Mouse (Mus musculus) spleen, adult 2 months (tissue): ENCODE measurements around the gene BC067074. TPM values are rescaled to one million over a fixed set of nuclear protein-coding genes. Genes with fewer than 3 reads are reported as not detected.
"Not testable (repeated sequence)": the region's sequence is repeated elsewhere in the genome, so short reads cannot be mapped to it uniquely, and the experiment has no call there.

Experiments
- DNase-seq, 2 experiments: peaks; one replicate each; pipeline versions ENCODE4 v3.0.0 to v3.0.0-alpha.2; 2012 to 2021; ENCODE audit warnings: low spot score in 2 of 2, low read depth in 1 of 2
- H3K27ac ChIP-seq: fragments of 200-500 bp; 2 replicates; pipeline ENCODE4 v1.5.1; 2012; ENCODE audit warnings: low read length, inconsistent platforms; ENCODE audit not compliant: insufficient read depth
- H3K27me3 ChIP-seq: fragments of 200-500 bp; 2 replicates; pipeline ENCODE4 v1.6.1; 2012; ENCODE audit warnings: mild to moderate bottlenecking, moderate library complexity, low read length, inconsistent platforms; ENCODE audit not compliant: control insufficient read depth, insufficient read depth
- H3K36me3 ChIP-seq: fragments of 200-500 bp; 2 replicates; pipeline ENCODE4 v1.6.1; 2012; ENCODE audit warnings: mild to moderate bottlenecking, low read length, inconsistent platforms; ENCODE audit not compliant: control insufficient read depth, insufficient read depth
- H3K4me1 ChIP-seq: fragments of 200-500 bp; 2 replicates; pipeline ENCODE4 v1.6.1; 2011; ENCODE audit warnings: inconsistent platforms; ENCODE audit not compliant: control insufficient read depth, insufficient read depth, insufficient read length
- H3K4me3 ChIP-seq: fragments of 200-500 bp; 2 replicates; pipeline ENCODE4 v1.5.1; 2011; ENCODE audit warnings: mild to moderate bottlenecking, inconsistent platforms; ENCODE audit not compliant: insufficient read depth, insufficient read length; ENCODE audit errors: extremely low read depth
- CTCF ChIP-seq: fragments of 200-500 bp; IDR thresholded peaks from 2 replicates; pipeline ENCODE4 v1.5.1; 2011; ENCODE audit warnings: mild to moderate bottlenecking, inconsistent platforms; ENCODE audit not compliant: insufficient read depth, insufficient read length, insufficient replicate concordance; ENCODE audit errors: extremely low read depth
- POLR2A ChIP-seq: fragments of 200-500 bp; IDR thresholded peaks from 2 replicates; pipeline ENCODE4 v1.6.1; 2011; ENCODE audit warnings: low read depth, low read length, inconsistent platforms
- WGBS: fragments of 180-500 bp; shearing (Covaris S2); methylation state at CpG from one replicate; pipeline ENCODE4 v1.1.7; 2018; 5-methylcytosine and 5-hydroxymethylcytosine counted together
- polyA plus RNA-seq: library from polyadenylated mRNA; depleted of rRNA; stranded (reverse); fragments of >200 nt; gene quantifications from 2 replicates; pipeline ENCODE4 v1.2.3, GENCODE M21; 2012; rRNA removed

Gene BC067074
- polyA plus RNA-seq: 0.08 and 0.12 TPM in 2 replicates

DNA sequence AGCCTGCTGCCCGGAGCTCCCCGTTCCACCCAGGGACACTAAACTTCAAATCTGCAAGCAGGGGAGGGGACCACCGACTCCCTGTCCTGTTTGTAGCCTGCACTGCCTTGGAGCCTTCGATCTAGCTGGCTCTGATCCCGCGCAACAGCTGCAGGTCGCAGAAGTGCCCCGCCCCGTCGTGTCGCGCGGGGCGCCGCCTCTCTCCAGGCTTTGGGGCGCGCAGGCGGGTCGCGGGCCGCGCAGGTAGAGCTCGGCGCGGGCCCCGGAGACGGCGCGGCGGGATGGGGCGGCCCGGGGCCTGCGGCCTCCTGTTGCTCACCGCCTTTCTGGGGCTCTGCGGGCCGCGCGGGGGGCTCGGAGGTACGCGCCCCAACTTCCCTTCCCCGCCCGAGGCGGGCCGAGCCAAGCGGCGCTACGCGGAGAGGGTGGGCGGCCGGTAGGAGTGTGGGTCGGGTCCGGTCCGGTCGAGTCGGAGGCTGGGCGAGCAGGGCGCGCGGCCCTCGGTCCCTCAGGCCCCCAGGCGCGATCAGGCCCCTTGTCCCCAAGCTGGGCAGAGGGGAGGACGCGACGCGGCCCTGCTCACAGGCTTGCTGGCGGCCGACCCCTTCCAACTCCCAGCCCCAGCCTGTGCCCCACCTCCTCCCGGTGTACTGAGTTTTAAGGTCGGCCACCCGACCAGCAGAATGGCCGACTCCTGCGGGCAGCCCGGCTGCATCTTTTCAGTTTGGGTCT lies at the start of gene BC067074:
BC067074 (plus strand) TSS at position 185 of the 732 bp plus-strand sequence.
- Histone ChIP-seq H3K27me3 (0 out of 2 replicates have a peak, but pooled peaks cover 3% of the 10 kb centered on the region), H3K4me1 (no peaks in the 10 kb centered on the region; the same call in 1 of the 2 replicates), H3K36me3 (no peaks in the 10 kb centered on the region), H3K27ac (no peak within 1 kb of the TSS), H3K4me3 (0 out of 2 replicates have a peak within 1 kb of the TSS, but pooled peaks have one; percentile 0)
- DNase-seq: no peak
- TF ChIP-seq CTCF (no peak), POLR2A (no peak)
- 5% methylated on average over 72 of the region's 75 CpGs for WGBS

DNA sequence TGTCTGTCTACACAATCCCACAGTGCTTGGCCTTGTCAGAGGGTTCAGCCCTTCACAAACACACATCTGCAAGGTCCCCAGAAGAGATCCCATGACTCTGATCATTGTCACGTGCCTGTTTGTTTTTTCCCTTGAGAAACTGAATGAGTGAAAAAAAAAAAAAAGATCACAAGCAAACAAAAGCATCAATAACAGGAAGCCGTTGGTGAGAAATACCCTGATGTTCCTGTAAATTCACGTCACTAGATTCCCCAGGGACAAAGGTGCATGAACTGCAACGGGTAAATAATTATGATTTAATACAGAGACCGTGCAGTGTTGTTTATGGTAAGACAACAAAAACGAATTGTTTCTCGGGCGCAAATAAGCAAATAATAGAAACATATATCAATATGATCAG lies 47.9 kb upstream of the BC067074 start:
- Histone ChIP-seq H3K36me3 (no peaks in the 10 kb centered on the region), H3K27ac (no peak overlapping the region), H3K27me3 (no peaks in the 10 kb centered on the region), H3K4me1 (no peaks in the 10 kb centered on the region; the same call in 1 of the 2 replicates), H3K4me3 (no peak overlapping the region)
- TF ChIP-seq CTCF (no peak), POLR2A (no peak)
- WGBS: 77% methylated on average over 8 of the region's 8 CpGs
- DNase-seq: no peak

DNA sequence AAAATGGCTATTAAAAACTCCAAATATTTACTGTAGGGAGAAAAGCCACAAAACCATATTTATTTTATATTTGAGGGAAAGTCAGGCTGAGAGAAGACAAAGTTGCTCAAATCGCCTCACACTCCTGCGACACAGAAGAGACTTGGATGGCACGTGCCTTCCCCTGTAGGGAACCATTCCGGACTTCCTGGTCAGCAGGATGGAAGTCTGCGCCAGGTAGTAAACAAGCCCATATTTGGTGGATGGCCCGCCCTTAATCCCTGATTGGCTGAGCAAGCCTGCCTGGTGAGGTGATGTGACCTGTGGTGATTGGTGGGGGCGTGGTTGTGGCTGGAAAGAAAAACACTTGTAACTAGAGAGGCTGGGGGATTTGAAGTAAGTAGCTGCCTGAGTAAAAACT lies 40.4 kb upstream of the BC067074 start:
- H3K4me3 ChIP-seq, H3K27ac ChIP-seq, H3K4me1 ChIP-seq, H3K36me3 ChIP-seq, H3K27me3 ChIP-seq, DNase-seq: not testable (repeated sequence)
- WGBS: 91% methylated on average over 7 of the region's 7 CpGs

DNA sequence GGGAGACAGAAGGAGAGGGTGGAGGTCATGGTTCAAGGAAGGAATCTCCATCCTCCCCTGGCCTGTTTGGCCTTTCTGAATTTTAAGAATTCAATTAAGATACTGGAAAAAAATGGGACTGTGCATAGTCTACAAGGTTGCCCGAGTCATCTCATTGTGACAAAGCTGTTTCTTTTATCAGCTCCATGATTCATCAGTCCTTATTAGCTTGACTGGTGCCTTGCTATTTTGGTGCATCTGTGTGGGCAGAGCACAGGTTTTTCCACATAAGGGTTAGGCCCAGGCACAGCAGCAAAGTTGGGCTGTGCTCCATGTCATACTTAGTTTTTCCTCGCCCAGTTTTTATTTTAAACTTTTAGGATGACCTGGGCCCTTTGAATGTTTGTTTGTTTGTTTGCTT lies 36.2 kb upstream of the BC067074 start:
- Histone ChIP-seq H3K4me1 (no peaks in the 10 kb centered on the region), H3K4me3 (no peak overlapping the region), H3K27ac (no peak overlapping the region), H3K27me3 (no peaks in the 10 kb centered on the region), H3K36me3 (no peaks in the 10 kb centered on the region)
- WGBS: 76% methylated on average over 2 of the region's 2 CpGs
- no peak for DNase-seq
- TF ChIP-seq POLR2A (no peak), CTCF (no peak)

DNA sequence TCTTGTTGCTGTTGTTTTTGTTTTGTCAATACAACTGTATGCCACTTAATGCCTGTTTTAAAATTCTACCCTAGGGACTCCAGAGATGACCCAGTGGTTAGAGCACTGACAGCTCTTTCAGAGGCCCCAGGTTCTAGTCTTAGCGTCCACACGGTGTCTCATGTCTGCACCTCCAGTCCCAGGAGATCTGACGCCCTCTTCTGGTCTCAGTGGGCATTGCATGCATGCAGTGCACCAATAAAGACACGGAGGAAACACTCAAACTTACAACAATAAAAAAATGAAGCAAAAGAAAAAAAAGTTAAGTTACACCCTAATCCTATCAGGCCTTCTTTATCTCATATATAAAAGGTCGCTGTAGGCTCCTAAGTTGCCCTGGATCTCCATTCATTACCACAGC lies 35.8 kb upstream of the BC067074 start:
- WGBS: 73% methylated on average over 5 of the region's 5 CpGs
- no peaks in the 10 kb centered on the region for H3K36me3 ChIP-seq
- DNase-seq: no peak

DNA sequence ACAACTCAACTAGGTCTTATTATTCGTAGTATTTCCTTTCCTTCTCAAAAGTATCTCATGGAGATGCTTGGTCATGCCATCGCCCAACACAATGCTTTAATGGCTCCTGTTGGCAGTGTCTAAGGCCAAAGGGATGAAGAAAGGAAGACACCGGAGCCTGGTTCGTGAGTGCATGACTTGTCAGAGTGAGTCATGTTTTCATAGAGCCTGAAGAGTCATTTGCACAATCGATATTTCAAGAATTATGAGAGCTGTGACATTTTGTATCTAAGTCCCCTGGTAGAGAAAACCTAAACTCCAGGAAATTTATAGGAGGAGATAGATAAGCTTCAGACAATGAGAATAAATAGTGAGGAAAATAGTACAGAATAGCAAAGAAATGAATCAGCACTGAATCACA lies 33.7 kb upstream of the BC067074 start:
- H3K27ac ChIP-seq: no peak overlapping the region
- H3K27me3 ChIP-seq: no peaks in the 10 kb centered on the region
- 88% methylated on average over 5 of the region's 5 CpGs for WGBS
- no peaks in the 10 kb centered on the region for H3K4me1 ChIP-seq
- H3K4me3 ChIP-seq: no peak overlapping the region
- no peaks in the 10 kb centered on the region for H3K36me3 ChIP-seq
- DNase-seq: no peak
- no peak for TF ChIP-seq POLR2A

More for the DNA sequence above, 35.8 kb upstream of the BC067074 start:
- Histone ChIP-seq H3K4me3 (no peak overlapping the region), H3K4me1 (no peaks in the 10 kb centered on the region), H3K27me3 (no peaks in the 10 kb centered on the region), H3K27ac (no peak overlapping the region)
- TF ChIP-seq CTCF (no peak), POLR2A (no peak)

DNA sequence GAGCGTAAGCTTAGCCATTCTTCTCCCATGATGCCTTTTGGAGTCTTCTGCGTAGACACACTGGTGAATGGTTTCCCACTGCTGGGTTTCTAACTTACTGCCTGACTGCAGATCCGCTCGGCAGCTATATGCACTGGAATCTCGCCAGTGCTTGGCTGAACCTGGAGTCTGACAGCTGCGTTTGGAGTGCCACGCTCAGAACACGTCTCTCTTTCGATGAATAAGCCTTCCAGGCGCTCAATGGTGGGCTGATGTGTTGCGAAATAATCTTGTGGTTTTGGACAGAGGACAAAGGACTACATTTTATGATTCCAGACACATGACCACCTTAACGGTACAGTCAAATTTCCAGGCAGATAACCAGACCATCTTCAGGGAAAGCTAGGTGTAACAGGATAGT lies 30.1 kb upstream of the BC067074 start:
- H3K27me3 ChIP-seq: no peaks in the 10 kb centered on the region
- no peak overlapping the region for H3K4me3 ChIP-seq
- DNase-seq: no peak
- no peaks in the 10 kb centered on the region for H3K4me1 ChIP-seq
- TF ChIP-seq POLR2A (no peak), CTCF (no peak)
- H3K27ac ChIP-seq: no peak overlapping the region
- no peaks in the 10 kb centered on the region for H3K36me3 ChIP-seq
- 76% methylated on average over 12 of the region's 12 CpGs for WGBS
